In genomic region chr19:20393556-20394274, GRCm38 (mm10) we compare ENCODE assay signal across 11 mouse cellular contexts. TPM values are rescaled to one million over a fixed set of nuclear protein-coding genes. Genes with fewer than 3 reads are reported as not detected.
DNase-seq lines count a peak whose midpoint lies in the region; ATAC-seq lines count a peak whose summit lies in the region.
"Had no signal": no experiment of that assay in that cellular context is flagged by ENCODE, and none has a peak within 500 bp of the region (broad histone marks: within the 10 kb centered on the region; RNA-seq: fewer than 3 reads in every experiment).

No protein-coding gene starts in this region.

- no peaks in the 10 kb centered on the region for H3K9me3 ChIP-seq in stomach, embryonic 16.5 days (replicated peaks; ENCODE audit: control insufficient read depth, low read length)
- no peaks in the 10 kb centered on the region for H3K9me3 ChIP-seq in forebrain, embryonic 10.5 days
- H3K9me3 ChIP-seq: neural tube, embryonic 12.5 days had no signal

- peak; percentile 20 to 51 for DNase-seq in frontal cortex, adult 2 months (ENCODE audit: extremely low spot score in 1 of 2, low spot score in 1 of 2)
- DNase-seq in frontal cortex, postnatal 14 days (ENCODE audit: low spot score in 2 of 2): no peak
- DNase-seq in right cerebral cortex, adult 18-20 months: peak; percentile 54
- no peak for DNase-seq in right cerebral cortex, postnatal 14 days
- DNase-seq in left cerebral cortex, postnatal 25 days (ENCODE audit: low spot score in 2 of 2): peak; percentile 12 to 71
- DNase-seq in spleen, postnatal 4 days (ENCODE audit: low spot score in 2 of 2): no peak
- DNase-seq in forebrain, embryonic 10.5 days (ENCODE audit: extremely low spot score, low spot score): no peak
- DNase-seq: cerebellum, adult 9-11 months had no signal

- no peaks in the 10 kb centered on the region for H3K36me3 ChIP-seq in stomach, embryonic 16.5 days (ENCODE audit: control insufficient read depth, insufficient read depth, low read length)
- no peaks in the 10 kb centered on the region for H3K36me3 ChIP-seq in forebrain, embryonic 10.5 days (replicated peaks)
- H3K36me3 ChIP-seq: neural tube, embryonic 12.5 days had no signal

- H3K4me3 ChIP-seq in stomach, embryonic 16.5 days (replicated peaks; ENCODE audit: low read length): no peak overlapping the region
- no peak overlapping the region for H3K4me3 ChIP-seq in forebrain, embryonic 10.5 days
- H3K4me3 ChIP-seq: heart, adult 2 months; neural tube, embryonic 12.5 days had no signal

- H3K4me1 ChIP-seq in stomach, embryonic 16.5 days (ENCODE audit: control insufficient read depth, insufficient read depth, low read length): peaks cover 5% of the 10 kb centered on the region; the same call in 1 of the 2 replicates
- no peaks in the 10 kb centered on the region for H3K4me1 ChIP-seq in forebrain, embryonic 10.5 days
- H3K4me1 ChIP-seq: neural tube, embryonic 12.5 days had no signal

- ATAC-seq in stomach, embryonic 16.5 days (ENCODE audit: insufficient read depth, low FRiP score): peak; percentile 81; the same call in 1 of the 2 replicates

- intact Hi-C loops in left cerebral cortex, postnatal 25 days (cut with DNase I): no loop called here

- H3K27ac ChIP-seq in stomach, embryonic 16.5 days (ENCODE audit: low read length): peak overlapping the region; percentile 88
- H3K27ac ChIP-seq in forebrain, embryonic 10.5 days: no peak overlapping the region
- H3K27ac ChIP-seq: heart, adult 2 months; neural tube, embryonic 12.5 days had no signal

- no peak overlapping the region for H3K9ac ChIP-seq in stomach, embryonic 16.5 days (ENCODE audit: low read length)
- H3K9ac ChIP-seq: neural tube, embryonic 12.5 days had no signal

- WGBS in stomach, embryonic 16.5 days: 54% methylated on average over 6 of the region's 6 CpGs
- WGBS in forebrain, embryonic 10.5 days: 82% methylated on average over 6 of the region's 6 CpGs

- no peak overlapping the region for H3K4me2 ChIP-seq in stomach, embryonic 16.5 days (ENCODE audit: low read depth, low read length)
- H3K4me2 ChIP-seq: neural tube, embryonic 12.5 days had no signal

- H3K27me3 ChIP-seq in stomach, embryonic 16.5 days (ENCODE audit: control insufficient read depth, insufficient read depth, low read length): no peaks in the 10 kb centered on the region
- H3K27me3 ChIP-seq in forebrain, embryonic 10.5 days (ENCODE audit: poor library complexity, severe bottlenecking): no peaks in the 10 kb centered on the region
- H3K27me3 ChIP-seq: neural tube, embryonic 12.5 days had no signal

RNA-seq across cellular contexts. Expression of gene Anxa1, which starts 3.0 kb away (rescaled TPM):
- 1.4 and 2.0 TPM in 2 replicates for polyA plus RNA-seq in frontal cortex, adult 2 months (2012; rRNA removed)
- 1 to 10 TPM; 1.8 to 3.0 TPM for total RNA-seq in left cerebral cortex, postnatal 25 days (2021)
- 1,277 and 1,737 TPM in 2 replicates for polyA plus RNA-seq in stomach, embryonic 16.5 days (2015; fragmentation: Nextera tagmentation; extraction: Ambion mirVana)
- polyA plus RNA-seq in forebrain, embryonic 10.5 days (2016; fragmentation: Nextera tagmentation; extraction: Ambion mirVana): 0.88 and 1.3 TPM in 2 replicates

Comparison
In these comparisons a context has a peak if more than half of its experiments do, and no peak if none do; other contexts are left out.
1. DNase-seq: peak in frontal cortex, adult 2 months (2 of 2), right cerebral cortex, adult 18-20 months (single experiment) and left cerebral cortex, postnatal 25 days (2 of 2); none in frontal cortex, postnatal 14 days (0 of 2), right cerebral cortex, postnatal 14 days (single experiment), spleen, postnatal 4 days (0 of 2) and forebrain, embryonic 10.5 days (single experiment).
2. RNA of gene Anxa1, which starts 3.0 kb away (polyA plus RNA-seq): 1,277 to 1,737 TPM in stomach, embryonic 16.5 days; 1.4 to 2.0 TPM in frontal cortex, adult 2 months and 0.88 to 1.3 TPM in forebrain, embryonic 10.5 days; every median in the first group is over 100 times any median in the second.